Comparison of ENCODE assay signal across 15 mouse cellular contexts in the genomic region with DNA sequence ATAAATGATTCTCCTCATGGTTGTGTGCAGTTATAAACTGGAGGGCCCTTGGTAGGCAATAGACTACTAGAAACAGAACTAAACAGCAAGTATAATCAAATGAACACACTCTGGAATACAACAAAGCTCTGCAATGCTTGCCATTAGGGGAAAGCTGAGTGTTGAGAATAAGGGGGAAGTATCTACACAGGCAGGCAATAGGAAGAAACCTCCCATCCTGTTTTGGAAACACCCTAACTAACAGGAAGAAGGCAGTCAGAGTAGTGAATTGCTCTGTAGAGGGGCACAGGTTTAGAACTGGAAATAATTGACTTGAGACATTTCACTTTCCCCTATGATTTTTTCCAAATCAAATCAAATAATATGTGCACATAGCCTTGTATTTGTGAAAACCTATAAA.
DNase-seq lines count a peak whose midpoint lies in the region; ATAC-seq and TF ChIP-seq lines count a peak whose summit lies in the region.
"Had no signal": no experiment of that assay in that cellular context is flagged by ENCODE, and none has a peak within 500 bp of the region (broad histone marks: within the 10 kb centered on the region; RNA-seq: fewer than 3 reads in every experiment).

No protein-coding gene starts in this region.

- no peaks in the 10 kb centered on the region for H3K36me3 ChIP-seq in kidney, adult 2 months (ENCODE audit: control insufficient read depth, insufficient read depth, low read length)
- H3K36me3 ChIP-seq in hindbrain, embryonic 10.5 days = no peaks in the 10 kb centered on the region
- H3K36me3 ChIP-seq: embryonic facial prominence, embryonic 13.5 days; midbrain, embryonic 13.5 days; stomach, embryonic 15.5 days had no signal

- no peak for TF ChIP-seq POLR2A in kidney, adult 2 months (IDR thresholded peaks at IDR 0.05; ENCODE audit: low read depth, low read length)

- H3K27ac ChIP-seq in kidney, adult 2 months (ENCODE audit: insufficient read depth, low read depth, low read length) = no peak overlapping the region
- H3K27ac ChIP-seq in hindbrain, embryonic 10.5 days = no peak overlapping the region
- H3K27ac ChIP-seq: embryonic facial prominence, embryonic 13.5 days; midbrain, embryonic 13.5 days; stomach, embryonic 15.5 days had no signal

- ATAC-seq in neutrophil, adult 5-6 weeks (ENCODE audit: extremely low read depth, insufficient number of reproducible peaks, low FRiP score, poor library complexity, severe bottlenecking) = peak; percentile 53; the same call in 1 of the 2 replicates
- ATAC-seq: midbrain, embryonic 13.5 days; Patski had no signal

- no peaks in the 10 kb centered on the region for H3K9me3 ChIP-seq in hindbrain, embryonic 10.5 days
- H3K9me3 ChIP-seq: embryonic facial prominence, embryonic 13.5 days; midbrain, embryonic 13.5 days; stomach, embryonic 15.5 days had no signal

- no peaks in the 10 kb centered on the region for H3K27me3 ChIP-seq in kidney, adult 2 months (replicated peaks; ENCODE audit: control insufficient read depth, insufficient read depth, low read length)
- H3K27me3 ChIP-seq in hindbrain, embryonic 10.5 days (ENCODE audit: insufficient read depth, poor library complexity, severe bottlenecking) = no peaks in the 10 kb centered on the region
- H3K27me3 ChIP-seq: embryonic facial prominence, embryonic 13.5 days; midbrain, embryonic 13.5 days; stomach, embryonic 15.5 days had no signal

- TF ChIP-seq CTCF in kidney, adult 2 months (conservative IDR thresholded peaks at IDR 0.05; ENCODE audit: insufficient read depth, insufficient read length, low read depth, low read length) = no peak

- DNase-seq in adrenal gland, adult 2 months = peak; percentile 1
- DNase-seq in adrenal gland, postnatal 10 days = no peak
- DNase-seq in kidney, adult 2 months = peak; percentile 31
- no peak for DNase-seq in kidney, adult 11 months
- peak; percentile 4 for DNase-seq in induced T-regulatory cell, adult 2 months (ENCODE audit: low read depth)
- no peak for DNase-seq in right cerebral cortex, postnatal 10 days (ENCODE audit: low spot score in 2 of 2)
- DNase-seq in hindbrain, embryonic 10.5 days (ENCODE audit: low spot score) = no peak
- DNase-seq: cerebellum, adult 11-12 months; kidney, adult 18-20 months; kidney, postnatal 4 days had no signal

- no peak overlapping the region for H3K4me3 ChIP-seq in kidney, adult 2 months (ENCODE audit: insufficient read depth, low read depth, low read length)
- no peak overlapping the region for H3K4me3 ChIP-seq in hindbrain, embryonic 10.5 days
- H3K4me3 ChIP-seq: embryonic facial prominence, embryonic 13.5 days; midbrain, embryonic 13.5 days; stomach, embryonic 15.5 days had no signal

- H3K4me1 ChIP-seq in kidney, adult 2 months (ENCODE audit: control insufficient read depth, insufficient read depth, low read length) = no peaks in the 10 kb centered on the region
- H3K4me1 ChIP-seq in hindbrain, embryonic 10.5 days (replicated peaks) = no peaks in the 10 kb centered on the region
- H3K4me1 ChIP-seq: embryonic facial prominence, embryonic 13.5 days; midbrain, embryonic 13.5 days; stomach, embryonic 15.5 days had no signal

Comparison
In these comparisons a context has a peak if more than half of its experiments do, and no peak if none do; other contexts are left out.
1. DNase-seq: peak in adrenal gland, adult 2 months (single experiment), kidney, adult 2 months (single experiment) and induced T-regulatory cell, adult 2 months (single experiment); none in adrenal gland, postnatal 10 days (single experiment), kidney, adult 11 months (single experiment), right cerebral cortex, postnatal 10 days (0 of 2) and hindbrain, embryonic 10.5 days (single experiment).